Mouse (Mus musculus) midbrain, embryonic 15.5 days (tissue): ENCODE data around the gene Hipk4. TPM values are rescaled to one million over a fixed set of nuclear protein-coding genes. Genes with fewer than 3 reads are reported as not detected.

Experiments
- ATAC-seq: fragments of 200-750 bp; cut with Nextera tagmentation; replicated peaks from 2 replicates; pipeline ENCODE4 v1.8.0; 2017; ENCODE audit warnings: moderate TSS enrichment
- H3K27ac ChIP-seq: fragments of 300-500 bp; sonication (generic); 2 replicates; pipeline ENCODE4 v1.5.1; 2015; ENCODE audit warnings: mild to moderate bottlenecking, inconsistent platforms
- H3K27me3 ChIP-seq: fragments of 300-500 bp; sonication (generic); replicated peaks from 2 replicates; pipeline ENCODE4 v1.6.1; 2015; ENCODE audit warnings: inconsistent platforms
- H3K36me3 ChIP-seq: fragments of 300-500 bp; sonication (generic); replicated peaks from 2 replicates; pipeline ENCODE4 v1.6.1; 2015; ENCODE audit warnings: inconsistent platforms
- H3K4me1 ChIP-seq: fragments of 300-500 bp; sonication (generic); 2 replicates; pipeline ENCODE4 v1.6.1; 2015; ENCODE audit warnings: inconsistent platforms
- H3K4me2 ChIP-seq: fragments of 300-500 bp; sonication (generic); 2 replicates; pipeline ENCODE4 v1.6.1; 2015; ENCODE audit warnings: inconsistent platforms, mild to moderate bottlenecking, moderate library complexity
- H3K4me3 ChIP-seq: fragments of 300-500 bp; sonication (generic); 2 replicates; pipeline ENCODE4 v1.5.1; 2015; ENCODE audit warnings: mild to moderate bottlenecking, inconsistent platforms
- H3K9ac ChIP-seq: fragments of 300-500 bp; sonication (generic); 2 replicates; pipeline ENCODE4 v1.6.1; 2015; ENCODE audit warnings: mild to moderate bottlenecking, inconsistent platforms
- H3K9me3 ChIP-seq: fragments of 300-500 bp; sonication (generic); 2 replicates; pipeline ENCODE4 v1.6.1; 2016; ENCODE audit warnings: inconsistent platforms
- WGBS: fragments of 180-500 bp; shearing (Covaris S2); methylation state at CpG from one replicate; pipeline ENCODE4 v1.1.7; 2015; ENCODE audit warnings: mixed read lengths; 5-methylcytosine and 5-hydroxymethylcytosine counted together
- polyA plus RNA-seq: library from polyadenylated mRNA; unstranded; fragments of >200 nt; fragmentation: Nextera tagmentation; extraction: Ambion mirVana; gene quantifications from 2 replicates; pipeline ENCODE4 v1.2.1, GENCODE M21; 2015

The Hipk4 gene
- polyA plus RNA-seq, 1 experiment from 2014 or later, result 0.99 TPM

DNA sequence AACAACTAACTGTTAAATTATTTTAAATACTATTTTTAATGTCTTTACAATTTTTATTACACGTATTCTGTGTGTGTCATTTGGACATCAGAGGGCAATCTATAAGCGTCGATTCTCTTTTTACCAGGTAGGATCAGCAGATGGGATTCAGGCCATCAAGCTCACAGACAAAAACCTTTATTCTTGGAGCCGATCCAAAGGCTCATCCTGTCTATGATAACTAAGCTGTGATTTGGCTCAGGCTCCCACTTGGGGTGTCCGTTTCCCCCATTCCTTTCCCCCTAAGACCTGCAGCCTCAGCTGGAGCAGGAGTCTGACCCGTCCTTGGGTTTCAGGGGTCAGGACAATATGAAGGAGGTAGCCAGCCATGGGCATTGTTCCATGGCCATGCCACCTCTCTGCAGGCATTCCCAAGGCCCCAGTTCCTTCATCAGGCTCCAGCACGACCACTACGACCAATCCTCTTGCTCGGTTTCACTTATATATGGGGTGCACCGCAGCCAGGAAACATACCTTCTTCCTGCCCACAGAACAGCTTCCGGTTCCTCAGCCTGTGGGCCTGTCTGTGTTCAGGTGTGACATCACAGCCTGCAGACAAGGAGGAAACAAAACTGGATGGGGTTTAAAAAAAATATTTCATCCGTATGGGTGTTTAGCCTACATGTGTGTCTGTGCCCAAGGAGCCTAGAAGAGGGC is 21.8 kb downstream of the Hipk4 start:
- H3K27ac ChIP-seq, result no peak overlapping the region
- H3K27me3 ChIP-seq, result no peaks in the 10 kb centered on the region
- H3K9ac ChIP-seq, result 0 out of 2 replicates have a peak overlapping the region, but pooled peaks have one; percentile 4
- H3K9me3 ChIP-seq, result no peaks in the 10 kb centered on the region
- no peak overlapping the region for H3K4me2 ChIP-seq
- no peaks in the 10 kb centered on the region for H3K36me3 ChIP-seq
- 84% methylated on average over 12 of the region's 12 CpGs for WGBS
- ATAC-seq, result no peak
- H3K4me1 ChIP-seq, result peaks cover 16% of the 10 kb centered on the region
- no peak overlapping the region for H3K4me3 ChIP-seq

GRCm38 (mm10) chr7:27549597-27549996 is 26.5 kb downstream of the Hipk4 start:
- Histone ChIP-seq H3K9me3 (no peaks in the 10 kb centered on the region), H3K27ac (no peak overlapping the region), H3K27me3 (no peaks in the 10 kb centered on the region), H3K36me3 (no peaks in the 10 kb centered on the region), H3K4me3 (no peak overlapping the region), H3K9ac (no peak overlapping the region), H3K4me1 (peaks cover 20% of the 10 kb centered on the region), H3K4me2 (no peak overlapping the region)
- no peak for ATAC-seq
- WGBS, result 88% methylated on average over 6 of the region's 6 CpGs

GRCm38 (mm10) chr7:27552070-27552469 is 29.0 kb downstream of the Hipk4 start:
- Histone ChIP-seq H3K4me3 (peak overlapping the region; percentile 76), H3K4me1 (peaks cover 28% of the 10 kb centered on the region), H3K27me3 (no peaks in the 10 kb centered on the region), H3K9ac (0 out of 2 replicates have a peak overlapping the region, but pooled peaks have one; percentile 73), H3K9me3 (no peaks in the 10 kb centered on the region), H3K27ac (no peak overlapping the region; the same call in 1 of the 2 replicates), H3K36me3 (peaks cover 8% of the 10 kb centered on the region; the same call in 1 of the 2 replicates), H3K4me2 (peak overlapping the region; percentile 88)
- no peak for ATAC-seq
- 59% methylated on average over 5 of the region's 5 CpGs for WGBS

GRCm38 (mm10) chr7:27552931-27553513 is 30.0 kb downstream of the Hipk4 start, which contains the start of the genes Pld3 and 2310022A10Rik:
Pld3 (minus strand) TSS chr7:27553218.
2310022A10Rik (plus strand) TSS chr7:27553233.
- Histone ChIP-seq H3K36me3 (peaks cover 8% of the 10 kb centered on the region; the same call in 1 of the 2 replicates), H3K4me3 (peak within 1 kb of the TSS; percentile 76), H3K4me1 (peaks cover 28% of the 10 kb centered on the region), H3K9me3 (no peaks in the 10 kb centered on the region), H3K27ac (peak within 1 kb of the TSS; percentile 64), H3K4me2 (peak within 1 kb of the TSS; percentile 88), H3K27me3 (no peaks in the 10 kb centered on the region), H3K9ac (peak within 1 kb of the TSS; percentile 73)
- peak; percentile 99 for ATAC-seq
- WGBS, result under 1% methylated on average over 41 of the region's 41 CpGs

DNA sequence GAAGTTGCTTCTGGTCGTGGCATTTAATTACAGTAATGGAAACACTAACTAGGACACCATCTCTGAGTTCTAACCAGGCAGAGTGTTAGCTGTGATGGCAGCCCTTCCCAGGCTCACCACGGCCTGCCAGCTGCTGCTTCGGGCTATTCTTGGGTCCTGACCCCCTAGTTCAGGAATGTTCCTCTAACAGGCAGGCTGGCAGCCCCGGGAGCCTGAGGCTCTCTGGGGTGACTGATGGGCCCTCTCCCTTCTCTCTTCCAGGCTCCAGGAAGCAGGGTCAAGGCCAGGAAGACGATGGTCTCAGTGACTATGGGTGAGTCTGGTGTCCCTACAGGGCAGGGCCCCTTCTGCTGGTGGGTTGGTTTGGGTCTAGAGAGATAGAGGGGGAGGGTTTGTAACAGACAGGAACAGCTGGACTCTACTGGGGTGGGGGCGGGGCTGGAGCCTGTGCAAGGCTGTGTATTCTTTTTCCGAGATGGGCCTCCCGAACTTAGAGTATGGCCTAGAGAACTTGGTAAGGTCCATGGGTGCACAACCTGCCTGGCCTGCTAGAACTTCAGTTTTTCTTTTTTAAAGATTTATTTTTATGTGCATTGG is 37.3 kb downstream of the Hipk4 start:
- peaks cover 33% of the 10 kb centered on the region for H3K36me3 ChIP-seq
- H3K4me1 ChIP-seq, result 0 out of 2 replicates have a peak, but pooled peaks cover 4% of the 10 kb centered on the region
- no peak overlapping the region for H3K4me2 ChIP-seq
- ATAC-seq, result no peak
- H3K4me3 ChIP-seq, result no peak overlapping the region
- no peak overlapping the region for H3K27ac ChIP-seq
- no peak overlapping the region for H3K9ac ChIP-seq
- no peaks in the 10 kb centered on the region for H3K9me3 ChIP-seq
- no peaks in the 10 kb centered on the region for H3K27me3 ChIP-seq
- WGBS, result 81% methylated on average over 8 of the region's 8 CpGs

GRCm38 (mm10) chr7:27560978-27561377 is 37.9 kb downstream of the Hipk4 start:
- H3K36me3 ChIP-seq, result peaks cover 35% of the 10 kb centered on the region
- no peak for ATAC-seq
- WGBS, result 96% methylated on average over 1 of the region's 1 CpGs

DNA sequence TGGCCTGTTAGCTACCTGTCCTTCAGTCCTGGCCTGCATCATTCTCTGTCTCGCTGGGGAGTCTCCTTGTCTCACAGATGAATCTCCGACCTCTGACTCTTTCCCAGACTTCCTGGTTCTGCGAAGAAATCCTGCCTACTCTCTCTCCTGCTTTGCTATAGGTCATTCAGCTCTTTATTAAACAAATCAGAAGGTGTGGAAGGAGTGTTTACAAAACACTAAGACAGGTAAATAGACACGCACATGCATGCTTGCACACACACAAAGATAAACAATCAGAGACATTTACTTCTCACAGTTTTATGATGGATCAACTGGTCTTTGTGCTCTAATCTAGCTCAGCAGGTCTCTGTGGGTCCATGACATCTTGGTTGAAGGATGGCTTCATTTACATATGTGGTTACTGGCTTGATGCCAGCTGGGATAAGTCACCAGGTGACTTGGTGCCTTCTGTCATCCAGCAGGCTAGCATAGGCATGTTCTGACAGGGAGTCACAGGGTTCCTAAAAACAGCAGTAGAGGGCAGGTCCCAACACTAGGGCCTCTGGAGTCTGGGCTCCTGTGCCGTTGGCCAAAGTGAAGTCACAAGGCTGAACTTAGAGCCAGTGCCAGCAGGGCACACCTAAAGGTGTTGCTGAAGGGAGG is 46.6 kb downstream of the Hipk4 start:
- Histone ChIP-seq H3K4me2 (no peak overlapping the region), H3K4me3 (no peak overlapping the region), H3K4me1 (no peaks in the 10 kb centered on the region), H3K27me3 (no peaks in the 10 kb centered on the region), H3K36me3 (peaks cover 48% of the 10 kb centered on the region), H3K27ac (no peak overlapping the region), H3K9me3 (no peaks in the 10 kb centered on the region), H3K9ac (no peak overlapping the region)
- 90% methylated on average over 5 of the region's 5 CpGs for WGBS
- ATAC-seq, result no peak

More at GRCm38 (mm10) chr7:27560978-27561377, 37.9 kb downstream of the Hipk4 start:
- Histone ChIP-seq H3K4me1 (0 out of 2 replicates have a peak, but pooled peaks cover 3% of the 10 kb centered on the region), H3K27me3 (no peaks in the 10 kb centered on the region), H3K9ac (no peak overlapping the region), H3K9me3 (no peaks in the 10 kb centered on the region), H3K4me2 (no peak overlapping the region), H3K4me3 (no peak overlapping the region), H3K27ac (no peak overlapping the region)

- Histone ChIP-seq H3K27ac (no peak overlapping the region), H3K4me3 (no peak overlapping the region), H3K9ac (no peak overlapping the region), H3K27me3 (no peaks in the 10 kb centered on the region), H3K9me3 (no peaks in the 10 kb centered on the region), H3K36me3 (peaks cover 46% of the 10 kb centered on the region), H3K4me2 (no peak overlapping the region), H3K4me1 (no peaks in the 10 kb centered on the region)
- 91% methylated on average over 4 of the region's 4 CpGs for WGBS
- ATAC-seq, result no peak
These were observed 49.1 kb downstream of the Hipk4 start for GRCm38 (mm10) chr7:27572133-27572532.

GRCm38 (mm10) chr7:27574124-27574880 is 51.2 kb downstream of the Hipk4 start:
- no peak for ATAC-seq
- peaks cover 35% of the 10 kb centered on the region for H3K36me3 ChIP-seq

DNA sequence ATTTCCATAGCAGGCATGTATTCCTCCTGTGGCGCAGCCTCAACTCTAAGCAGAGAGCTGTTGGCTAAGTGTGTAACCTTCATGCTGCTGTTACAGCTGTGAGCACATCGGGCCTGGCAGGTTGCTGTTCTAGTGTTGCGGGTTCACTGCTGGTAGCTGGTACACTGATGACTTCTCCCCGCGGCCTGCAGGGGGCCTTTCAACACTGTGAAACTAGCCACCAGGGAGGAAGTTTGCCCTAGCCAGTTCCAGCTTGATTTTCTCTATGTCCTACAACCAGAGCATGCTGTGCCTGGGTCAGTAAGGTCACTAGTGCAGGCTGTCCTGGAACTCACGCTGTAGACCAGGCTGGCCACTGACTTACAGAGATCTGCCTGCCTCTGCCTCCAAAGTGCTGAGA is 53.8 kb downstream of the Hipk4 start:
- Histone ChIP-seq H3K9ac (no peak overlapping the region), H3K36me3 (peaks cover 42% of the 10 kb centered on the region), H3K27me3 (no peaks in the 10 kb centered on the region), H3K4me3 (no peak overlapping the region), H3K4me2 (no peak overlapping the region), H3K4me1 (no peaks in the 10 kb centered on the region), H3K9me3 (no peaks in the 10 kb centered on the region), H3K27ac (no peak overlapping the region)
- ATAC-seq, result no peak
- WGBS, result 71% methylated on average over 6 of the region's 6 CpGs

More at GRCm38 (mm10) chr7:27574124-27574880, 51.2 kb downstream of the Hipk4 start:
- no peak overlapping the region for H3K4me3 ChIP-seq
- no peak overlapping the region for H3K27ac ChIP-seq
- no peaks in the 10 kb centered on the region for H3K9me3 ChIP-seq
- H3K27me3 ChIP-seq, result no peaks in the 10 kb centered on the region
- H3K4me1 ChIP-seq, result no peaks in the 10 kb centered on the region
- 93% methylated on average over 14 of the region's 14 CpGs for WGBS
- H3K9ac ChIP-seq, result no peak overlapping the region
- H3K4me2 ChIP-seq, result no peak overlapping the region

- no peak overlapping the region for H3K4me2 ChIP-seq
- H3K36me3 ChIP-seq, result peaks cover 47% of the 10 kb centered on the region
- H3K4me3 ChIP-seq, result no peak overlapping the region
- no peak overlapping the region for H3K9ac ChIP-seq
- no peaks in the 10 kb centered on the region for H3K27me3 ChIP-seq
- no peak for ATAC-seq
- 97% methylated on average over 6 of the region's 6 CpGs for WGBS
- H3K27ac ChIP-seq, result no peak overlapping the region
- H3K4me1 ChIP-seq, result no peaks in the 10 kb centered on the region
- no peaks in the 10 kb centered on the region for H3K9me3 ChIP-seq
These were observed 54.5 kb downstream of the Hipk4 start for GRCm38 (mm10) chr7:27577589-27577988.
